Mouse (Mus musculus) megakaryocyte, embryonic 14.5 days (primary cell): ENCODE measurements around the gene Rsph1.

Experiments
- FLI1 ChIP-seq: IDR thresholded peaks from 2 replicates; pipeline ENCODE4 v1.6.1; 2012; ENCODE audit warnings: low read length, inconsistent platforms, mixed read lengths
- GATA1 ChIP-seq: IDR thresholded peaks from 3 replicates; pipeline ENCODE4 v1.6.1; 2012; ENCODE audit warnings: mixed read lengths, low read length, inconsistent platforms, borderline replicate concordance

DNA sequence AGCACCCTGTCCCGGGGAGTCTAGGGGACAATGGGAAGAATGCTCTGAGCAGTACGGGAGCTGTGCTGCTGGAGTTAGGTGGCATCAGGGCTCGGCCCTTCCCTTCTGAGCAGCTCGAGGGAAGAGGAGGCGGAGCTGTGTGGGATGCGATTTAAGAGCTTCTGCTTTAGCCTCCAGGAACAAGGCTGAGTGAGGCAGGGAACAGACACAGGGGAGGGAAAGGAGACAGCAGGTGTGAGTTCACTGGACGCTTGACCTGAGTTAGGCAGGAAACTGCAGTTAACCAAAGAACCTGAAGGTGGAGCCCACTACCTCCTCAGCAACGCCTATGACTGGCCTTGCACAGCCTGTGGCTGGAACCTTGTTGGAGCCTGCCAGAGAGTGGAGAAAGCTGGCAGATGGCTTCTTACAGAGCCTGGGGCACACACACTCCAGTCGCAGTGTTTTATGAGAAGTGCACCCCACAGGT, 22.7 kb downstream of the Rsph1 start:
- TF ChIP-seq GATA1 (no peak), FLI1 (no peak)
